17 mouse cellular contexts compared by ENCODE assay signal in the genomic region with DNA sequence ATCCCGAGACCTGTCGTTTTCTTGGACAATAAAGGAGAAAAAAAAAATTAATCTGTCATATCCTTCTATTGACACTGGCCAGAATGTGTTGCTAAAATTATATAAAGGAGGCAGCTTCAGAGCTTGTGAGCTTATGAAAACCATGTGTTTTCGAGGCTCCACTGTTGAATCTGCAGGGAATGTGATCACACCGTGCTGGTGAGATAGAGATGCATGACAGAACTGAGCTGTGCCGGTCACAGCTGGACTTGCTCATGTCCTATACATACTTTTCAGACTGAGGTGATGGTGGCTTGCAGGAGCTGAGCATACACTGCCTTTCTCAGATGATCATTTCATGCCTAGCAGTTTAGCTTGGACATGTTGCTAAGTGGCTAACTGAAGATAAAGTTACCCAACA. TPM values are rescaled to one million over a fixed set of nuclear protein-coding genes. Genes with fewer than 3 reads are reported as not detected.
A peak's percentile ranks its signal among the peaks of the same experiment; 100 is the strongest.
DNase-seq lines count a peak whose midpoint lies in the region; ATAC-seq and TF ChIP-seq lines count a peak whose summit lies in the region.
"Had no signal": no experiment of that assay in that cellular context is flagged by ENCODE, and none has a peak within 500 bp of the region (broad histone marks: within the 10 kb centered on the region; RNA-seq: fewer than 3 reads in every experiment).

No protein-coding gene starts in this region.

- H3K27ac ChIP-seq in lung, embryonic 14.5 days (ENCODE audit: low read depth) = no peak overlapping the region
- H3K27ac ChIP-seq in embryonic facial prominence, embryonic 10.5 days (replicated peaks) = 0 out of 2 replicates have a peak overlapping the region, but pooled peaks have one; percentile 14
- H3K27ac ChIP-seq in embryonic facial prominence, embryonic 12.5 days = peak overlapping the region; percentile 61
- 0 out of 2 replicates have a peak overlapping the region, but pooled peaks have one; percentile 10 for H3K27ac ChIP-seq in limb, embryonic 14.5 days (replicated peaks; ENCODE audit: low read depth, low read length)
- H3K27ac ChIP-seq: forebrain, embryonic 12.5 days; heart, embryonic 13.5 days; hindbrain, embryonic 15.5 days had no signal

- no peak for TF ChIP-seq CTCF in lung, embryonic 14.5 days (IDR thresholded peaks at IDR 0.05; ENCODE audit: low read depth)

- no peak for TF ChIP-seq POLR2A in limb, embryonic 14.5 days (IDR thresholded peaks at IDR 0.05; ENCODE audit: borderline replicate concordance, extremely low read depth, insufficient read depth, insufficient read length)

- H3K36me3 ChIP-seq in lung, embryonic 14.5 days (ENCODE audit: insufficient read depth) = no peaks in the 10 kb centered on the region
- 0 out of 2 replicates have a peak, but pooled peaks cover 3% of the 10 kb centered on the region for H3K36me3 ChIP-seq in embryonic facial prominence, embryonic 10.5 days (replicated peaks)
- H3K36me3 ChIP-seq in embryonic facial prominence, embryonic 12.5 days = no peaks in the 10 kb centered on the region; the same call in 1 of the 2 replicates
- 0 out of 2 replicates have a peak, but pooled peaks cover 1% of the 10 kb centered on the region for H3K36me3 ChIP-seq in limb, embryonic 14.5 days (ENCODE audit: control insufficient read depth, insufficient read depth, low read length)
- H3K36me3 ChIP-seq: forebrain, embryonic 12.5 days; heart, embryonic 13.5 days; hindbrain, embryonic 15.5 days had no signal

- H3K27me3 ChIP-seq in lung, embryonic 14.5 days (ENCODE audit: insufficient read depth, low read length) = no peaks in the 10 kb centered on the region
- H3K27me3 ChIP-seq in embryonic facial prominence, embryonic 10.5 days (replicated peaks; ENCODE audit: low read depth, poor library complexity, severe bottlenecking) = no peaks in the 10 kb centered on the region
- no peaks in the 10 kb centered on the region for H3K27me3 ChIP-seq in embryonic facial prominence, embryonic 12.5 days
- H3K27me3 ChIP-seq in limb, embryonic 14.5 days (ENCODE audit: control insufficient read depth, insufficient read depth, low read length) = no peaks in the 10 kb centered on the region
- H3K27me3 ChIP-seq: forebrain, embryonic 12.5 days; hindbrain, embryonic 15.5 days had no signal

- peak; percentile 85; the same call in 1 of the 2 replicates for ATAC-seq in lung, embryonic 14.5 days (ENCODE audit: insufficient read depth)
- ATAC-seq in embryonic facial prominence, embryonic 12.5 days (ENCODE audit: insufficient number of reproducible peaks, insufficient read depth, low FRiP score, low TSS enrichment) = no peak
- peak; percentile 42; the same call in 1 of the 2 replicates for ATAC-seq in limb, embryonic 14.5 days (ENCODE audit: low FRiP score, low read depth)
- ATAC-seq: forebrain, postnatal 0 days had no signal

- no peak overlapping the region for H3K4me2 ChIP-seq in lung, embryonic 14.5 days
- no peak overlapping the region for H3K4me2 ChIP-seq in embryonic facial prominence, embryonic 12.5 days (replicated peaks)
- no peak overlapping the region; the same call in 1 of the 2 replicates for H3K4me2 ChIP-seq in limb, embryonic 14.5 days (replicated peaks; ENCODE audit: low read depth, low read length, severe bottlenecking)
- H3K4me2 ChIP-seq: forebrain, embryonic 12.5 days; heart, embryonic 13.5 days; hindbrain, embryonic 15.5 days had no signal

- DNase-seq in lung, embryonic 14.5 days = peak; percentile 68
- no peak for DNase-seq in lung, postnatal 10 days
- DNase-seq in embryonic facial prominence, embryonic 10.5 days (ENCODE audit: low spot score) = peak; percentile 23
- DNase-seq in limb, embryonic 14.5 days (ENCODE audit: low spot score) = no peak
- DNase-seq in frontal cortex, adult 2 months (ENCODE audit: extremely low spot score in 1 of 2, low spot score in 1 of 2) = no peak
- DNase-seq in yolk sac, embryonic 10.5 days (ENCODE audit: low spot score) = no peak
- DNase-seq in retina, embryonic 14.5 days (ENCODE audit: low spot score) = no peak
- DNase-seq: adrenal gland, adult 8-10 months; adrenal gland, postnatal 36 days; cerebellum, adult 2 months; cerebellum, postnatal 10 days; forebrain, postnatal 0 days; heart, postnatal 36 days had no signal

- no peaks in the 10 kb centered on the region for H3K9me3 ChIP-seq in lung, embryonic 14.5 days (ENCODE audit: low read depth, low read length)
- H3K9me3 ChIP-seq in embryonic facial prominence, embryonic 10.5 days = no peaks in the 10 kb centered on the region
- no peaks in the 10 kb centered on the region for H3K9me3 ChIP-seq in embryonic facial prominence, embryonic 12.5 days
- no peaks in the 10 kb centered on the region for H3K9me3 ChIP-seq in limb, embryonic 14.5 days (ENCODE audit: control insufficient read depth, low read length)
- H3K9me3 ChIP-seq: forebrain, embryonic 12.5 days; heart, embryonic 13.5 days; hindbrain, embryonic 15.5 days had no signal

- no peak overlapping the region for H3K9ac ChIP-seq in lung, embryonic 14.5 days
- no peak overlapping the region for H3K9ac ChIP-seq in embryonic facial prominence, embryonic 12.5 days
- no peak overlapping the region for H3K9ac ChIP-seq in limb, embryonic 14.5 days (ENCODE audit: low read depth, low read length, severe bottlenecking)
- H3K9ac ChIP-seq: forebrain, embryonic 12.5 days; forebrain, postnatal 0 days; heart, embryonic 13.5 days; hindbrain, embryonic 15.5 days had no signal

- H3K4me1 ChIP-seq in lung, embryonic 14.5 days (ENCODE audit: insufficient read depth) = peaks cover 7% of the 10 kb centered on the region; the same call in 1 of the 2 replicates
- H3K4me1 ChIP-seq in embryonic facial prominence, embryonic 10.5 days = peaks cover 32% of the 10 kb centered on the region
- H3K4me1 ChIP-seq in embryonic facial prominence, embryonic 12.5 days = peaks cover 23% of the 10 kb centered on the region
- H3K4me1 ChIP-seq in limb, embryonic 14.5 days (ENCODE audit: control insufficient read depth, insufficient read depth, low read length) = peaks cover 12% of the 10 kb centered on the region

- WGBS in lung, embryonic 14.5 days = 40% methylated on average over 5 of the region's 5 CpGs
- WGBS in embryonic facial prominence, embryonic 10.5 days = 69% methylated on average over 5 of the region's 5 CpGs
- WGBS in embryonic facial prominence, embryonic 12.5 days = 40% methylated on average over 5 of the region's 5 CpGs
- WGBS in limb, embryonic 14.5 days = 44% methylated on average over 5 of the region's 5 CpGs

- no peak overlapping the region for H3K4me3 ChIP-seq in lung, embryonic 14.5 days (ENCODE audit: low read depth, low read length)
- no peak overlapping the region for H3K4me3 ChIP-seq in embryonic facial prominence, embryonic 10.5 days
- no peak overlapping the region for H3K4me3 ChIP-seq in embryonic facial prominence, embryonic 12.5 days
- no peak overlapping the region for H3K4me3 ChIP-seq in limb, embryonic 14.5 days (replicated peaks; ENCODE audit: low read length)
- H3K4me3 ChIP-seq: forebrain, embryonic 12.5 days; heart, embryonic 13.5 days; hindbrain, embryonic 15.5 days had no signal

RNA-seq across cellular contexts. Expression of gene Tes, which starts 17.9 kb away (rescaled TPM):
- 77.0 and 78.9 TPM in 2 replicates for polyA plus RNA-seq in lung, embryonic 14.5 days (2014; fragmentation: Nextera tagmentation; extraction: Ambion mirVana)
- 72.0 and 84.9 TPM in 2 replicates for polyA plus RNA-seq in embryonic facial prominence, embryonic 10.5 days (2016; fragmentation: Nextera tagmentation; extraction: Ambion mirVana)
- polyA plus RNA-seq in embryonic facial prominence, embryonic 12.5 days (2016; fragmentation: Nextera tagmentation; extraction: Ambion mirVana) = 102 and 111 TPM in 2 replicates
- 54.2 and 57.7 TPM in 2 replicates for polyA plus RNA-seq in limb, embryonic 14.5 days (2012; rRNA removed)
- polyA plus RNA-seq in limb, embryonic 14.5 days (2014; fragmentation: Nextera tagmentation; extraction: Ambion mirVana) = 69.1 and 82.8 TPM in 2 replicates
- 5.7 and 5.8 TPM in 2 replicates for polyA plus RNA-seq in frontal cortex, adult 2 months (2012; rRNA removed)

Comparison
In these comparisons a context has a peak if more than half of its experiments do, and no peak if none do; other contexts are left out.
1. DNase-seq: peak in lung, embryonic 14.5 days (single experiment) and embryonic facial prominence, embryonic 10.5 days (single experiment); none in lung, postnatal 10 days (single experiment), limb, embryonic 14.5 days (single experiment), frontal cortex, adult 2 months (0 of 2), yolk sac, embryonic 10.5 days (single experiment) and retina, embryonic 14.5 days (single experiment).